Mouse (Mus musculus): ENCODE measurements around the gene Alpk3.
A peak's percentile ranks its signal among the peaks of the same experiment; 100 is the strongest.

The Alpk3 gene

DNA sequence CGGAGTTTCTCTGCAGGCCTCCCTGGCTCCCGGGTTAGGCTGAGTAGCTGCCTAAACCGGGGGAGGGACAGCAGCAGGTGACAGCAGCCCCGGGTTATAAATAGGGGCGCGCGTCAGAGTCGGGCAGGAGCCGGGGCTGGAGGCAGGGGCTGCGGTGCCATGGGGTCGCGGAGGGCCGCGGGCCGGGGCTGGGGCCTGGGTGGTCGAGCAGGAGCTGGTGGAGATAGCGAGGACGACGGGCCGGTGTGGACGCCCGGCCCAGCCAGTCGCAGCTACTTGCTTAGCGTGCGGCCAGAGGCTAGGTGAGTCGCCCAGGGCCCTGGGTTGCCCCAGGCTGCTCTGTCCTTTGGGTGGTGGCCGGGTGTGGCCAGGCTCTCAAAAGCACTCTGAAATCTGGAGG lies at the start of gene Alpk3:
TSS of gene Alpk3 (plus strand) at position 130 of the 400 bp plus-strand sequence.
- DNase-seq (ENCODE audit: low spot score) = no peak

DNA sequence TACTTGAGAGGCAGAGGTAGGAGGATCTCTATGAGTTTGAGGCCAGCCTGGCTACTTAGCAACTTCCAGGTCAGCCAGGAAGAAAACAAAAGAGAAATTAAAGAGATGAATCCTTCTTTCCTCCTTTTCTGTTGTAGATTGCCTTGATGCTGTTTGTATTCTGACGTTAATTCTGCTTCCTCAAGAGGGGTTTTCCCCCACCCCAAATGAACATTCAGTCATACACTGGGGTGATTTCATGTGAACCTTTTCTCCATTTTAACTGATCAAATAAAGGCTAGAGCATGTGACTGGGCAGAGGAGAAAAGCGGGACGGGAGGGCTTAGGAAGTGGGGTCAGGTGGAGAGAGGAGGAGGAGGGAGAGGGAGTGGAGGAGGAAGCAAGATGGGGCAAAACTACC lies 49.1 kb upstream of the Alpk3 start:
- DNase-seq (ENCODE audit: low spot score) = no peak

DNA sequence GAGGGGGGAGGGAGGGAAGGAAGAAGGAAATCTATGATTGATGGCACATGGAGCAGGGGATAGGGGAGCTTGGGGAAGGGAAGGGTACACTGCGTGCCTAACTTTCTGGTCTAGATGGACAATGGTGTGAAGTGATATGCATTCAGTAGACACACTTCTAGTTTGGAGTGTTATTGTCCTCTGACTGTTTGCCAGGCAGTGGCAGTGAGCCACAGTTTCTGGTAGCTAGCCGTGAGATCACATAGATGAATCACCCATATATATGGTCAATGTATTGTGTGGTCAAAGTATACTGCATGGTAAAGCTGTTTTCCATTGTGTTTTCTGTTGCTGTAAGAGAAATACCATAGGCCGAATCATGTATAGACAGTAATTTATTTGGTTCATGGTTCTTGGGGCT lies 45.8 kb upstream of the Alpk3 start:
- DNase-seq (ENCODE audit: low spot score) = no peak

DNA sequence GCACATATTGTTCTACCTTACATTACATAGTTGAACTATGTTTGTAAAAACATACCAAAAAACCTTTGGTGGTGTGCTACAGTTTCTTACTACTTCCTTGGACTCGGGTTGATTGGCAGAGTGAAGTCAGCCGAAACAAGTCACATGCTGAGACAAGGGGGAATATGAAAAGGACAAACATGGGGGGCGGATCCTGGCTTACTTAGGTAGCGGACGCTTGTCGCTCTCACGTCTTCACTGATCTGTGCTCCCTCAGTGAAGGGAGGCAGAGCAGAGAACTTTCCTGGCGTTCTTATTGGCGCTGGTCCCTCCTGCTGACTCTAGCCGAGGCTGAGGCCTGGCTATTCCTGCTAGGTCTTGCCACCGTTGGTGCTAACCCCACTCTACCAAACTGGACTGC lies 37.1 kb upstream of the Alpk3 start:
- no peak for DNase-seq (ENCODE audit: low spot score)

DNA sequence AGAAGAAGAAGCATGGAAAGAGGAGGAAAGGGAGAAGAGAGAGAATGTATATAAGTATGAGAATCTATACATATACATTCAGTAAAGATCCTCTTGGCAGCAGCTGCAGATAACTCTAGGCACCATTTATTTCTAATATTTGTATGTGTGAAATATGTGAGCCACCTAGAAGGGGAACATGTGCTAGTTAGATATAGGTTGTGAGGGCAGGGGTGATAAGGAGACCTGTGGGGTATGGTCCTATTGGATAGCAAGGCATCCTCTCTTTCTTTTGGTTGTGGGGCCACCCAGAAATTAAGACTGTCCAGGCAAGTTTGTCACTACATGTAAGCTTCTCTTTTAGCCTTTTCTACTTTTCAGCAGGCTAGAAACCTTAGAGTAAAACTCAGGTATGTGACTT lies 34.7 kb upstream of the Alpk3 start:
- DNase-seq (ENCODE audit: low spot score) = no peak

DNA sequence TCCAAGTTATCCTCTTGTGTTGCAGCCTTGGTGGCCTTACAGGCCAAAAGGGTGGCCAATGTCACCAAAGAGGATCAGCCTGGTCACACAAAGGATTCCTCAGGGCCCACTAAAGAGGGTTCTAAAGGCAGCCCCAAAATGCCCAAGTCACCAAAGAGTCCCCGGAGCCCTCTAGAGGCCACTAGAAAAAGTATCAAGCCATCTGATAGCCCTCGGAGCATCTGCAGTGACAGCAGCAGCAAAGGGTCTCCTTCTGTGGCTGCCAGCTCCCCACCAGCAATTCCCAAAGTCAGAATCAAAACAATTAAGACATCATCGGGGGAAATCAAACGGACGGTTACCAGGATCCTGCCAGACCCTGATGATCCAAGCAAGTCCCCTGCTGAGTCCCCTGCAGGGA lies 33.3 kb upstream of the Alpk3 start:
- DNase-seq (ENCODE audit: low spot score) = no peak

DNA sequence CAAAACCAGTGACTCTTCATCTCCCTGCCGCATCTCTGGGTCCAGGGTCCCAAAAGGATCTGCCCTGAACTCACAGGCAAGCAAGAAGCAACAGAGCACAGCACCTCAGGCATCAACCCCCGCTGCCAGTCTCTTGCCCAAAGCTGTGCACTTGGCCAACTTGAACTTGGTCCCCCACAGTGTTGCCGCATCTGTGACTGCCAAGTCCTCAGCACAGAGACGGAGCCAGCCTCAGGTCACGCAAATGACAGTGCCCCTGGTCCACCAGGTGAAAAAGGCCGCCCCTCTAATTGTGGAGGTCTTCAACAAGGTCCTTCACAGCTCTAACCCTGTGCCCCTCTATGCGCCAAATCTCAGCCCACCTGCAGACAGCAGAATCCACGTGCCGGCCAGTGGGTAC lies 32.7 kb upstream of the Alpk3 start:
- no peak for DNase-seq (ENCODE audit: low spot score)

DNA sequence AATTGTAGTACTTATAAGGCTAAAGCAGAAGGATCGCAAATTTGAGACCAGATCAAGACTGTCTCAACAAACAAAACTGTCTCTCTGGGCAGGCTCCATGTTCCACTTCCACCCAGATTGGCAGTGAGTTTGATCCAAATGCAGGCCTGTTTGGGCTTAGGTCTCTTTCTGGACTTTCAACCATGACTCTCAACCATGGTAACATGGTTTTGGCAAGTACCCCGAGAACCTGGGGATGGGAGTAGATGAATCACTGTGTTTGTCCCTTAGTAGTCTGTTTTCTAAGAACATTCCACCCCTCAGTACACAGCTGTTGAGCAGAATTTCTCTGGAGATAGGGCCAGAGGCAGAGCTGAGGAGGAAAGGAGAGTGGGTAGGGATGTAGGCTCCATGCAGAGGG lies 31.6 kb upstream of the Alpk3 start:
- no peak for DNase-seq (ENCODE audit: low spot score)

DNA sequence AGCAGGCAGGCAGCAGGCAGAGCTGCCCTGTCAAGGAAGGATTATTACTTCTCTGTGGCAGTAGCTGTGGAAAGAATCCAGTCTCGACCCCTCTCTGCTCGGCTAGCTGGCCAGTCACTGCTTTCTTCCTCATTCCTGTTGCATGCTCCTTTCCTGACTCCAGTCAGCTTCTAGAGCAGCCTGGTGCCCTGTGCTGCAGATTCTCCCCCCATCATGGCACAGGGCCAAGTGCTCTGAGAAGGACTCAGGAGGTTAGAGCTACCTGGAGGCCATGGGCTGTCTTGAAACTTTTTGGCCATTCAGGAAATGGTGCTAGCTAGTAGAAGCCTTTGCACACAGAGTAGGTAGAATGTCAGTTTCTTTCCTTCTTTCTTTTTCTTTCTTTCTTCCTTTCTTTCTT lies 17.7 kb upstream of the Alpk3 start:
- no peak for DNase-seq (ENCODE audit: low spot score)

DNA sequence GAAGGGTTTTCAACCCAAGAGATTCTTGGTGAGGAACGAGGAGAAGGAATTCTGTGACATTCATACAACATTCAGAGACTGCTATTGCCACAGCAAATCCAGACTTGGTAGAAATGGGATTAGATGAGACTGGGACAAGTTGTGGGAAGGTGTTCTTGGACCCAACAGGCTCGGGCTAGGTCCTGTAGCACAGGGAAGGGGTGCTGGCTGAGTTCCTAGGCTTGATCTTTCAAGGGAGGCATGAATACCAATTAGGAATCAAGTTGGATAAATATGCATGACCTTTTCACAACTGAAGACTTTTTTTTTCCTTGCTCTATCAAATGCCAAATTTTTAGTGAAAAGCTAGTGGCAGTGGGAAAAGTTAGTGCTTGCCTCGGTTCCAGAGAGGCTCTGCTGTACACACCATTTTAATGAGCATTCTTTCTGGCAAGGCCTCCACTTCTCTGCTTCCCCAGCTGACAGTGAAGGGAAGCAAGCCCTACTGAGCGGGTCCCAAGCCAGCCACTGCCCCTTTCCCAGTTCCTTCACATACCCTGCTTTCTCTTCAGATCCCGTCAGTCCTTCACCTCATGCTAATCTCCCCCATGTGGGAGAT lies 14.3 kb upstream of the Alpk3 start:
- DNase-seq (ENCODE audit: low spot score) = no peak

DNA sequence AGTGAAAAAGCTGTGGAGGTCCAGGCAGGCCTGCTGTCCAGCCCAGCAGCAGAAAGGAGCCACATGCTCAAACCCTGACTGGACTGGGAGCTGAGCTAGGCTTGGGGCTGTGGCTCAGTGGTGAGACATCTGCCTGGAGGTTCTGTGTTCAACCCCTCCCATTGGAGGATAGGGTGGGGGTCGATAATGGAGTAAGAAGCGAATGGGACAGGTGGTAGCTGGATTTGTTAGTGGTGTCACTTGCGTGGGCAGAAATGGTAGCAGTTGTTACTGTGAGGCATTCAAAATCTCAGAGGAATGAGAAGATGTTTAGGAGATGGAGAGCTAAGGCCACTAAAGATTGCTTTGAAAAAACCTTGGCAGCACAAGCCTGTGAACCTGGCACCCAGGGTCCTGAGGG lies 9.6 kb upstream of the Alpk3 start:
- DNase-seq (ENCODE audit: low spot score) = no peak

DNA sequence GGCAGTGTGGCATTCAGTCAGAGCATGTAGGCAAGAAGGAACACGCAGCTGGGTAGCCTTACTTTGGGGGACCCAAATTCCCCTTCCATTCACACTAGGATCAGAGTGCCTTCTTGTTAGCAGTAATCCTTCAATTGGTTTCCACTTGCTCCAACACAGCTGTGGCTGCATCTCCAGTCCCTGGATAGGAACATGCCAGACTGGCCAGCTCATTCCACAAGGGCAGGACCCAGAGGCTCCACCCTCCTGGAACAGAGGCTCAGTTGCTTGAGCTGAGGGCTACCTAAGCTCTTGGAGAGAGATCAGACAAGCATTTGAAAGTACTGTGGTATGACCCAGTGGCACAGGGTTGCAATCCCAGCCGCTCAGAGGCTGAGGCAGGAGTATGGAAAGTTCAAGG lies 8.9 kb upstream of the Alpk3 start:
- no peak for DNase-seq (ENCODE audit: low spot score)

DNA sequence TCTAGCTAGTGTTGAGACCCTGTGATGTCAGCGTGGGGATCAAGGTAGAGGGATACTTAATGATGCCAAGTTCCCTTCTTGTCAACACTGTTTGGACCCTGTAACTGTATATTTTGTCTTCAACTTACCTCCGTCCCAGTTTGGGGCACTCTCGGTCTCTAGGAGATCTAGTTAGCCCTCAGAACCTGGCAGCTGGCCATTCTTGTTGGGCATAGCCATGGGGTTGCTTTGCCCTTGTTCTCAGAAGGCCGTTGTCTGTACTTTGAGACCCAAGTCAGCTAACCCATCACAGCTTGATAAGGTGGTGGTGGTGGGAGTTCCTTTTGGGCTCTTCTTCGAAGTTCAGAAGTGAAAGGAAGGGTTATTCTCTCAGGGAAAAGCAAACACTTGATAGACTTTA lies 7.4 kb upstream of the Alpk3 start:
- DNase-seq (ENCODE audit: low spot score) = no peak

DNA sequence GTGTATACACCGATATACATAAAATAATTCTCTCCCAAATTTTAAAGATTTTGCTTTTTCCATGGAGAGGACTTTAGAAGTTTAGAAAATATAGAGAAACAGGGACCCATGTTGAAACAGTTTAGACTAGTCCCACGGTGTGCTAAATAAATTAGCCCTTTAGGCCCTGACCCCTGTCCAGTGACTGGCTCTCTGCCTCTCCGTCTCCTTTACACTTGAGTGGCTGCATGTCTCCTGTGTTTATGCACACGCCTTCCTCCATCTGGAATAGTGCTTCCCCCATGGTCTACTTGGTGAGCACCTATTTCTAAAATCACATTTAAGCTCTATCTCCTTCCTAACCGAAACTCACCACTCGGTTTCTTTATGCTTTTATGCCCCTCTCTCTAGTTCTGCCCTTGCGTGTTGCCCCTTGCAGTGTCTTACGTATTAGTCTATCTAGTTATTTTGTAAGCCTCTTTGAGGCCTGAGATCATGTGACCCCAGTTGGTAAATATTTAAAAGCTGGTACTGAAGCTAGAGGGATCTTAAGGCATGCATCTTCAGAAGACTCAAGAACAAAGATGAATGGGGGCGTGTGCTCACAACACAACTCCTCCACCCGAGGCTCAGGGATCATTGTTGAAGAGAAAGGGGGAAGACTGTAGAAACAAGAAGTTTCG lies 1.6 kb upstream of the Alpk3 start:
- DNase-seq (ENCODE audit: low spot score) = no peak

DNA sequence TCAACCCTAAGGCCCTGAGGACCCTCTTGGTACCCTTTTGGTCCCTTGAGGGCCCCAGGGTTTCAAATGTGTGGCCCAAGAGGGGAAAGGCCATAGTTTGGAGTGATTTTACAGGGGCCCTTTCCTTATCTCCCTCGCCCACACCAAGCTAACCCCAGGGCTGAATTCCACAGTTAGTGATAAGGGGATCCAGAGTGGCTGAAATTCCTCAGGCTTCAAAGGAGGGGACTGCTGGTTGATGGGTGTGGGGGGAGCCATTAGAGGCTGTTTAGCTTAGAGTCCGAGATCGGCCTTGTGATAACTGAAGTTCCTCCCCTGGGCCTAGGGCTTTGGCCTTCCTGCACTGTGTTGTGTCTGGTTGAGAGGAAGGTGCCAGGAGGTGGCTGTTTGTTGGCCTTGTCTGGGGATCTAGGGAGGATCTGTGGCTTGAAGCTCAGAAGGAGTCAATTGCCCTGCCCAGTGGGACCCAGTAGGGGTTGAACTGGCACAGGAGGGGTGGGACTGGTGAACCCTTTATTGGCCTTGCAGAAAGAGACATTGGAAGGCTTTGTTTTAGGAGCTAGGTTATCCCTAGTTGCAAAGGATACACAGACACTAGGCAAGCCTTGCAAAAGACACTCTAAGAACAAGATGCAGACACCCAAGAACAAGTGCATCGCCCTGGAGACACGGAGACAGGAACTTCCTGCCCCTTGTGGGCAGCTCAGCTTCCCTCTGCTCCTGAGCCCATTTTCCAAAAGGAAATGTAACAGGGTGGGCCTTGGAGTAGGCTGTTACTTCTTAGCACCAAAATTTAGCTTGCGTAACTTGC lies 706 bp downstream of the Alpk3 start:
- DNase-seq (ENCODE audit: low spot score) = no peak

DNA sequence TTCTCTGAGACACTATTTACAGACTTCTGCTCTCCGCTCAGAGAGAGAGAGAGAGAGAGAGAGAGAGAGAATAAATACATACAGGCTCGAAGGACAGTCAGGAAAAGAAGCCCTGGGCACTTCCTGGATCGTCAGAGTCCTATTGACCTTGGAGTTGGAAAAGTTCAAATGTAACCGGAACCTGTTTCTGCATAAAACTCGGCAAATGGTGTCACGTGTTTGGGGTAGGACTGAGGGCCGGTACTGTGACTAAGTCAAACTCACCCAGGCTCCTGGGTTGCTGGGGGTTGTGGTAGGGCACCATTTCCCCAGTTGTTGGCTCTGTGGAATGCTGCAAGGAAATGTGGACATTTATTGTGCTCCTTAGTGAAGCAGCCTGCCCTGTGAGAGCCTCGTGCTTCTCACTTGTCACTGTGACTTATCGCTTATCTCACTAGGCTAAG lies 1.3 kb downstream of the Alpk3 start:
- DNase-seq (ENCODE audit: low spot score) = no peak

DNA sequence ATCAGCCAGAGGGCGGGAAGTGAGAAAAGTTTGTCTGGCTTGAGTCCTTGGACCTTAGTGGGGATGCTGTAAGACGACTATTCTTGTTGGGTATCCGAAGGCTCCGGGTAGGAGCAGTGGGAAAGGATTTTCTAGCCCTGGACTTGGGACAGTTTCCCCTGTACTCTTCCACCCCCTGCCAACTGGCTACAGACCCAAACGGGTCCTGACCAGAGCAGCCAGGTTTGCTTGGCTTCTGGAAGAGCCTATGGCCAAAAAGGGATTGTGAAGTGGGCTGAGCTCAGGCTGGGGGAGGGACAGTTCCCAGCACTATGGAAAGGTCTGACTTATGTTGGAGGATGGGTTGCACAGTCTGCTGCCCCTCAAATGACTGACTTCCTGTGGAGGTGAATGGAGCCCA lies 2.0 kb downstream of the Alpk3 start:
- DNase-seq (ENCODE audit: low spot score) = no peak

DNA sequence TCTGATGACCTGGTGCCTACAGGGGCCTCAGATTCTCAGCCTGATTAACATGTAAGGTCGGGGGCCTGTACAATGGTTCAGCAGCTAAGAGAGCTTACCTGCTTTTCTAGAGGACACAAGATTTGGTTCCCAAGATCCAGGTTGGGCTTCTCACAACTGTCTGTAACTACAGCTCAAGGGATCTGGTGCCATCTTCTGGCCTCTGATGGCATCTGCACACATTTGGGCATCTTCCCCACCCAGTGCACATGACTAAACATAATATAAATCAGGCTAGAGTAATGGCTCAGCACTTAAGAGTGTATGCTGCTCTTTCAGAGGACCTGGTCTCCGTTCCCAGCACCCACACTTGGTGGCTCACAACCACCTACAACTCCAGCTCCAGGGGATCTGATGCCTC lies 3.5 kb downstream of the Alpk3 start:
- DNase-seq (ENCODE audit: low spot score) = no peak

DNA sequence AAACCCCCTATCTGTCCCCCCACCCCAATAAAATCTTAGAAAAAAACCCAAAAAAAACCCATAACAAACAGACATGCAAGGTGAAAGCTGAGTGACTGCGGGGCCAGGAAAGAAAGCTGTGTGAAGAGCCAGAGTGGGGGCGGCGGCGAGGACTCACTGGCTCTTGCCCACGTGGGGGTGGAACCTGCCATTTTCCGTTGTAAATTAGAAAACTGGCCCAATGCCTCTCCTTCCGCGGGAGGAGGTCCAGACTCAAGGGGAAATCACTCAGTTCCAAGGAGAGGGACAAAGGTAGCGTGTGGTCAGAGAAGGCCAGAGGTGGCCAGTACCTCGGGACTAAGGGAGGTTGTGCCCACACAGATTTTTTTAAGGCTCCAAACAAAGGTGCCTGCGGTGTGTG lies 4.5 kb downstream of the Alpk3 start:
- DNase-seq (ENCODE audit: low spot score) = no peak

DNA sequence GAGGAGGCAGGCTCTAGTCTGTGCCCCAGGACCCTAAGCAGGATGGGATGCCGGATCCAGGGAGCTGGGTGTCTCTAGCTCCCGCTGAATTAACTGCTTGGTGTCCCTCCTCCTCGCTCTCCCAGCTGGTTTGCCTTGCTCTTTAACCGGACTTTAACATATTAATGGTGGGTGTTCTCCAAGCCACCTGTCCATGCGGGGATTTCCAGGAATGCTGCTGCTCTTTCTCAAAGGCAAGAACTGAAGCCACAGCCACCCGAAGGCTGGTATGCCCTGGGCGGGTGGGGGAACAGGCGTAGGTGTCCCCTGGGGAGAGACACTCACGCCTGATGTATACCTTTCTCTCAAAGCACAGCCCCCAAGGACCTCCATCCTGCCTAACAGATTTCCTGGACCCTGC lies 5.9 kb downstream of the Alpk3 start:
- no peak for DNase-seq (ENCODE audit: low spot score)

DNA sequence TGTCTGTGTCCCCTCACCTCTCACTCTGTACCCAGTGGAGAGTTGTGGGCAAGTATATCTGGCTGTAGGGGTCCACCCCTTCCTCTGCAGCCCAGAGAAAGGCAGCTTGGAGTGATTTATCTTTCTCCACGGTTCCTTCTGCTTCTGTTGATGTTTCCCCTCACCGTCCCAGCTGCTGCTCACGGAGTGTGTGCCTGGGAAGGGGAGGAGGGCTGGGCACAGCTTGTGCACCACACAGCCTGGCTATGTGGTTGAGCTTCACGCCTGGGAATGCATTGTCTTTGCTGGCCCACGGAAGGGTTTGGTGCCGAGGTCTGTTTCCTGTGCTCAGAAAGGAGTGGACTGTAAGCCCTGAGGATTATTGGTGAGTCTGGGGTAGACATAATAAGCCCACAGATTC lies 9.3 kb downstream of the Alpk3 start:
- no peak for DNase-seq (ENCODE audit: low spot score)

DNA sequence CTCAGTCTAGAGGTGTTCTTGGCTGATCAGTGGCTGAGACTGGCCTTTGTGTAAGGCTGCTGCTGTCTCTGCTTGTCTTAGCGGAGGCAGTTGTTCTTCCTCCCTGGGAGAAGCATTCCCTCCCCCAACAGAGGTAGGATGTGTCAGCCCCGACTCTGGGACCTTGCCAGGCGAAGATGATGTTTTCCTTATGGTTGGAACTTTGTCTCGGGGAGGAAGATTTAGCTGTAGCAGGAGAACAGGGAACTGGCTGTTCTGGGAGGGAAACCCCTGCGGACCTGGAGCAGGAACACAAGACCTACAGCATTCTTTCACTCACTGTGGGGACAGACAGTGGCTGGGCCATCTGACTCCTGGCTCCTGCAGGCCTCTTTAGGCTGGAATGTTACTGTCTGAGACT lies 15.1 kb downstream of the Alpk3 start:
- DNase-seq (ENCODE audit: low spot score) = peak; percentile 81

DNA sequence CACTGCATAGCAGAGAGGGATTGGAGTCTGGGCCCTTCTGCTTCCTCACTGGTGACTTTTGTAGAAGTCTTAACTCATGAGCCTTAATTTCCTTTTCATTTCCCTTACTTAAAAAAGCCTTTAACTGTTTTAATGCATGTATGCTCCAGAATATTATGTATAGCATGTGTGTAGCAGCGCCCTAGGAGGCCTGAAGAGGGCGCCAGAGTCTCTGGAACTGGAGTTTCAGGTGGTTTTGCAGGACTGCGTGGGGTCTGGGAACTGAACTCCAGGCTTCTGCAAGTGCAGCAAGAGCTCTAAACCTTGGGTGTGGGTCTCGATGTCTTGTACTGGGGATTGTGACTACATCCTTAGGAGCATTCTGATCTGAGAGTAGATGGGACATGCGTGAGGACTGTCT lies 15.9 kb downstream of the Alpk3 start:
- DNase-seq (ENCODE audit: low spot score) = no peak

DNA sequence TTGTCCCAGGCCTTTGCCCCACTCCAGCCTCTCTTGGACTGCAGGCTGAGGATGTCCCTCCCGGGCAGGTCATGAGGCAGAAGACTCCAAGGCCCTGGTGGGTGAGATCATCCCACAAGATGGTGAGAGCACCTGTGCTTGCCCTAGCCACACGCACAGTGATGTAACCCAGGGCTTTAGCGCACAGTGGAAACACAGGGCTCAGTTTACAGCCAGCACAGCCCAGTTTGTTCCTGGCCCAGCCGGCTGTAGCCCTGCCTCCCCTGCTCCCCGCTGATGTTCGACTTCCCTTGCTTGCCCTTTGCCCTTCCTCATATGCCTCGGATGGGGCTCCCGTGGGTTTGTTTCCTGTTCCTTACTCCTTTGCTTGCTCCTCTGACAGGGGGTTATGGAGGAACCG lies 17.1 kb downstream of the Alpk3 start:
- no peak for DNase-seq (ENCODE audit: low spot score)

Measured in testis, postnatal 10 days (tissue).